Mouse (Mus musculus) forebrain, embryonic 13.5 days (tissue): ENCODE results near the gene Hoxd8. TPM values are rescaled to one million over a fixed set of nuclear protein-coding genes. Genes with fewer than 3 reads are reported as not detected.

Experiments used
- ATAC-seq: fragments of 200-750 bp; cut with Nextera tagmentation; 2 replicates; pipeline ENCODE4 v1.8.0; 2017
- H3K27ac ChIP-seq: fragments of 300-500 bp; sonication (generic); 2 replicates; pipeline ENCODE4 v1.5.1; 2015; ENCODE audit warnings: inconsistent platforms, mild to moderate bottlenecking, moderate library complexity
- H3K27me3 ChIP-seq: fragments of 300-500 bp; sonication (generic); 2 replicates; pipeline ENCODE4 v1.6.1; 2015; ENCODE audit warnings: mild to moderate bottlenecking, inconsistent platforms
- H3K36me3 ChIP-seq: fragments of 300-500 bp; sonication (generic); 2 replicates; pipeline ENCODE4 v1.6.1; 2015; ENCODE audit warnings: mild to moderate bottlenecking, inconsistent platforms; ENCODE audit not compliant: poor library complexity, severe bottlenecking
- H3K4me1 ChIP-seq: fragments of 300-500 bp; sonication (generic); 2 replicates; pipeline ENCODE4 v1.6.1; 2015; ENCODE audit warnings: inconsistent platforms
- H3K4me2 ChIP-seq: fragments of 300-500 bp; sonication (generic); 2 replicates; pipeline ENCODE4 v1.6.1; 2015; ENCODE audit warnings: inconsistent platforms, mild to moderate bottlenecking, moderate library complexity
- H3K4me3 ChIP-seq: fragments of 300-500 bp; sonication (generic); 2 replicates; pipeline ENCODE4 v1.5.1; 2015; ENCODE audit warnings: mild to moderate bottlenecking, inconsistent platforms
- H3K9ac ChIP-seq: fragments of 300-500 bp; sonication (generic); 2 replicates; pipeline ENCODE4 v1.6.1; 2015; ENCODE audit warnings: mild to moderate bottlenecking, inconsistent platforms
- H3K9me3 ChIP-seq: fragments of 300-500 bp; sonication (generic); replicated peaks from 2 replicates; pipeline ENCODE4 v1.6.1; 2016; ENCODE audit warnings: inconsistent platforms
- WGBS: fragments of 180-500 bp; shearing (Covaris S2); methylation state at CpG from one replicate; pipeline ENCODE4 v1.1.7; 2015; 5-methylcytosine and 5-hydroxymethylcytosine counted together
- polyA plus RNA-seq: library from polyadenylated mRNA; unstranded; fragments of >200 nt; fragmentation: Nextera tagmentation; extraction: Ambion mirVana; gene quantifications from 2 replicates; pipeline ENCODE4 v1.2.1, GENCODE M21; 2015

The Hoxd8 gene
- polyA plus RNA-seq, 1 experiment from 2014 or later, result not detected

DNA sequence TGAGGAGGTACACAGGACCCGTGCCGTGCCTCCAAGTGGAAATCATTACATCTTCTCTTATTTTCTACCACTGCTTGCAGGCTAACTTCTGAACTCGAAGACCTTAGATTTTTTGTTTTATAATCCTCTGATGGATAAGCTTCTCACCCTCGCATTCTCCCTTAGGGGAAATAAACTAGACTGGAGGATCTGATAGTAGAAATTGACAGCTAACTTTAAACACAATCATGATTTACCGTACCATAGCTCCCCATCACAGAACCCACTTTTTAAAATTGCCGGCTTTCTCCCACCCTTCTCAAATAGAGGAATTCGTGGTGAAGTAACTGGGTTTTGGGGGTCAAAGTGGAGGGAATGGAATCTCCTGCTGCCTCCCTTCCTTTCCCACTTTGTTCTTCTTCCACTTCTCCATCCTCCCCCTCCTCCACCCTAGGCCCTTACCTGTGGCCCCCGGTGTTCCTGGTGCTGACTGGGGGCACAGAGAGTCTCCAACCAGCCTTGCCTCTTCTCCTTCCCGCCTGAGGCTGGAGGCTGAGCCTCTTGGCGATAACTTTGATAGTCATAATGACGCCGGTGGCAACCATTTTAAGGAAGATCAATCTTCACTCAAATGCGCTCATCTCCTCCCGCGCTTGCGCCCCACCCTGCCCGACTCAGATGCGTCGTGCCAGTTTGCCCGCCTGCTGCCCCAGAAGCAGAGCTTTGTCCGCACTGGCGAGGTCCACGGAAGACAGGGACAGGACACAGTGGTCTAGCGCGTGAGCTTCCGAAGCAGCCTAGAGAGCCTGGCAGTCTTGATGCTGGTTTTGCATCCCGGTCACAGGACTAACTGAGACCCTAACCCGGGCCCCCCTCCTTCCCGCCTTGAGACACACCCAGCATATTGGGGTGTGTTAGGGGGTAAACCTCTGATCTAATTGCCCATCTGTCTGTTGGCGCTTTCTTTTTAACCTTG, 43.7 kb upstream of the Hoxd8 start:
- H3K4me1 ChIP-seq, result peaks cover 16% of the 10 kb centered on the region
- no peaks in the 10 kb centered on the region for H3K9me3 ChIP-seq
- no peaks in the 10 kb centered on the region for H3K36me3 ChIP-seq
- 3% methylated on average over 30 of the region's 30 CpGs for WGBS
- peaks cover 98% of the 10 kb centered on the region for H3K27me3 ChIP-seq
- no peak overlapping the region for H3K4me3 ChIP-seq
- no peak for ATAC-seq
- no peak overlapping the region for H3K9ac ChIP-seq
- H3K4me2 ChIP-seq, result no peak overlapping the region
- H3K27ac ChIP-seq, result no peak overlapping the region

DNA sequence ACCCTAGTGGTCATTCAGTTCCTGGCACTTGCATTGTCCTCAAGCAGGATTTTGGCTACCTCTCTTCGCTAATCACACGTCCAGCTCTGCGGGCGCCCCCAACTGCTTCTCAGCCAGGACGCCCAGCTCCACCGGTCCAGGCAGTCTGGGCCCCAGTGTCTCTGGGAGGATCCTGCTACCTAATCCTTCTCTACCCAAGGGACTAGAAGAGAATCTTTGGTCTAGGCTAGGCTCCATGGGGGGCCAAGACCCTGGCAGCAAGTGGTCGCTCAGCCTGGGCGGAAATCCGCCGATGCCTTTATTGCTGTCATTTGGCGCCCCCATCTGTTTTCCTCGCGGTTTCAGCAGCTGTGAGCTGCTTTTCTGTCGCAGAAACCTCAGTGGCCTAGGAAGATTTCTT, 42.7 kb upstream of the Hoxd8 start:
- peak overlapping the region; percentile 14; the same call in 1 of the 2 replicates for H3K4me3 ChIP-seq
- no peaks in the 10 kb centered on the region for H3K36me3 ChIP-seq

DNA sequence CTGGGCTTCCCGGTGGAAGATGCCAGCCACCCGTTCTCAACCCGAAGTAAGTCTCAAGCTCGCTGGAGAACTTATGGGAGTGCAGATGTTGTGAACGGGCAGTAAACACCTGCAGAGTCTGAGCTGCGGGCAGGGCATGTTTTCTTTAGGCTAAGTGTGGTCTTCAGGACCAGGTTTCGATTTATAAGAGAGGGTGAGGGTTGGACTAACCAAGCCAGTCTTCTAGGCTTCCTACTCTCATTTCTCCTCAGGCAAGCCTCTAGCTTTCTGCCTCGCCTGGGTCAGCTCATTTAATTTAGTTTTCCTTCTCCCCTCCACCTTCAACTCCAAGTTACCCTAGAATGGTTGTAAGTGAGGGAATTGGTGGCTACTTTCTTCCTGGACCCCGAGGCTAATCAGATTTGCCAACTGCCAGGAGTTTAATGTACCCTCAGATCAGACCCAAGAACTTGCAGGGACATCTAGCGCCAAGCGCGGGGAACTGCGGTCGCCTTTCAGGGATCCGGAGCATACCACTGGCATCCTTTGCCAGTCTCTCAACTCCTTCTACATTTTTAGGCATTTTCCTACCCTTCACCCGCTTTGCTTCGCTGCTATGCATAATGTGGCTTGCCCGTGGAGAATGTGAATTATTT, 41.0 kb upstream of the Hoxd8 start:
- H3K4me1 ChIP-seq, result peaks cover 11% of the 10 kb centered on the region
- H3K4me2 ChIP-seq, result no peak overlapping the region
- H3K27me3 ChIP-seq, result peaks cover 98% of the 10 kb centered on the region
- 6% methylated on average over 18 of the region's 18 CpGs for WGBS
- 0 out of 2 replicates have a peak, but pooled peaks have one; percentile 66 for ATAC-seq
- no peaks in the 10 kb centered on the region for H3K36me3 ChIP-seq
- no peak overlapping the region for H3K9ac ChIP-seq
- no peak overlapping the region for H3K27ac ChIP-seq
- no peaks in the 10 kb centered on the region for H3K9me3 ChIP-seq
- no peak overlapping the region for H3K4me3 ChIP-seq

More for the DNA sequence above, 42.7 kb upstream of the Hoxd8 start:
- Histone ChIP-seq H3K9ac (no peak overlapping the region), H3K27me3 (peaks cover 98% of the 10 kb centered on the region), H3K9me3 (no peaks in the 10 kb centered on the region), H3K4me2 (peak overlapping the region; percentile 36), H3K4me1 (peaks cover 12% of the 10 kb centered on the region), H3K27ac (no peak overlapping the region)
- ATAC-seq, result no peak; the same call in 1 of the 2 replicates
- WGBS, result under 1% methylated on average over 14 of the region's 14 CpGs

DNA sequence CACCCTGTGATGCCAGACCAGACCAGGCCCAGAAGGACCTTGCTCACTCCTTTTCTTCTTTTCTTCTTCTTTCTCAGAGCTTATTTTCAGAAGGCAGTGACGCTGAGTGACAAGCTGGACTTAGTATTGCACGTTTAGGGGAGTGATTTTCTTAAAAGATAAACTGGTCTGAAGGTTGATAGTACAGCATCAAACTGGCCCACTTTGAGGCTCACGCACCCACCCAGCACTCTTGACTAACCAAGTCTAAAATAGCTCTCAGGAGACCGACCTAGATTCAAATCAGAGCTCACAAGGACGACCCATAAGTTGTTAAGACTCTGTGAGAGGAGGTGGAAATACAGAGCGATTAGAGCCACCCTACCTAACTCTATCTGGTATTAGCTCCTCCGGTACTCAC, 38.0 kb upstream of the Hoxd8 start:
- no peak for ATAC-seq
- Histone ChIP-seq H3K27me3 (peaks cover 97% of the 10 kb centered on the region), H3K9me3 (no peaks in the 10 kb centered on the region), H3K9ac (no peak overlapping the region), H3K36me3 (no peaks in the 10 kb centered on the region), H3K27ac (no peak overlapping the region), H3K4me1 (peaks cover 12% of the 10 kb centered on the region), H3K4me2 (no peak overlapping the region), H3K4me3 (no peak overlapping the region)
- WGBS, result under 1% methylated on average over 7 of the region's 7 CpGs

DNA sequence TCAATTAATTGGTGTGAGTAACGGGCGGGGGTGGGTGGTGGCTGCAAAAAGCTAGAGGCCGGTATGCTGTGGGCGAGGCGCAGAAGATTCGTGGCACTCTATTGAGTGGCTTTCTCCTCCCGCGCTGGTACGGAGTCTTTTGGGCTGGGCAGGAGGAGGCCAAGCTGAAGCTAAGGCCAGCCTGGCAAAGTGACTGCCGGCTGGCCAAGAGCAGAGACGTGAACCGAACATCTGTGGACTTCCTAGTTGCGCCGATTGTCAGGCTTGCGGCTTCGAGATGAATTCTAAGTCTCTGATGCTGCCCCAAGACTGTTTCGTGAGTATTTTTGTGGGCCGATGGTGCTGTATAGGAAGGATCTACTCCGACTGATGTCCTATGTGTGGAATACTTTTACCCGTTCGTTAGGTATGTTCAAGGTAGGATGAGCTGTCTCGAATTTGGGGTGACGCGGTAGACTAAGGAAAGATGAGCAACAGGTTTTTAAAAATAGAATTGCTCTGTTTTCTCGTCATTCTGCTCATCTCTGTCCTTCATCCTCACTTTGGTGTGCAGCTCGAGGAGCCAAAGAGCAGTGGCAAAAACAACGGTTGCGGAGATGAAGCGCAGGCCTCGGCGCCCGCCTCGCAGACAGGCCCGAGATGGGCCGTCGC, 37.1 kb upstream of the Hoxd8 start:
- no peak overlapping the region for H3K4me2 ChIP-seq
- H3K4me1 ChIP-seq, result peaks cover 8% of the 10 kb centered on the region
- peaks cover 97% of the 10 kb centered on the region for H3K27me3 ChIP-seq
- peak overlapping the region; percentile 39 for H3K4me3 ChIP-seq
- no peak overlapping the region for H3K9ac ChIP-seq
- no peak for ATAC-seq
- no peaks in the 10 kb centered on the region for H3K9me3 ChIP-seq
- under 1% methylated on average over 35 of the region's 36 CpGs for WGBS
- no peaks in the 10 kb centered on the region for H3K36me3 ChIP-seq
- no peak overlapping the region for H3K27ac ChIP-seq

DNA sequence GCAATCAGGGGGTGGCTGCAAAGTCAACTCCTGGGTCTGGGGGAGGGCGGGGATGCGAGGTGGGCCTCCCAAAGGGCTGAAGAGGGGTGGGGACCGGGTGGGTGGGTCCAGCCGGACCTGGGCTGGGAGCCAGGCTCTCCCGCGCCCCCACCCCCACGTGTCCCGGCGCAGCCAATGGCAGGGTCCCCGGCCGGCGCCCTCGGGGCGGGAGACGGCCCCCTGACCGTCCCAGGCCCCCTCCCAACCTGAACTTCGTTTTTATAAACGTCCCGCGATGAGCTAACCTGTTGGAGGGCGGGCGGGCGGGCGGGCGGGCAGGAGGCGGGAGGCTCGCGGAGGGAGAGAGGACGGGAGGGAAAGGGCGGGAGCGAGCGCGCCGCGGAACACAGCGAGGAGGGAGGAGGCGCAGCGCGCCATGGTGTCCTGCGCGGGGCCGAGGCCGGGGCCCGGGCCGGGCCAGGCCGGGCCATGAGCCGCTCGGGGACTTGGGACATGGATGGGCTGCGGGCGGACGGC, 36.5 kb upstream of the Hoxd8 start, which contains the start of gene Hoxd13:
Gene Hoxd13 (plus strand): TSS at position 469 of the 516 bp plus-strand sequence.
- H3K36me3 ChIP-seq, result no peaks in the 10 kb centered on the region
- peaks cover 13% of the 10 kb centered on the region for H3K4me1 ChIP-seq
- peak; percentile 51; the same call in 1 of the 2 replicates for ATAC-seq
- peak within 1 kb of the TSS; percentile 62 for H3K4me2 ChIP-seq
- no peaks in the 10 kb centered on the region for H3K9me3 ChIP-seq
- peak within 1 kb of the TSS; percentile 39 for H3K4me3 ChIP-seq
- peaks cover 97% of the 10 kb centered on the region for H3K27me3 ChIP-seq
- under 1% methylated on average over 24 of the region's 51 CpGs for WGBS
- peak within 1 kb of the TSS; percentile 34; the same call in 1 of the 2 replicates for H3K9ac ChIP-seq
- H3K27ac ChIP-seq, result no peak within 1 kb of the TSS

DNA sequence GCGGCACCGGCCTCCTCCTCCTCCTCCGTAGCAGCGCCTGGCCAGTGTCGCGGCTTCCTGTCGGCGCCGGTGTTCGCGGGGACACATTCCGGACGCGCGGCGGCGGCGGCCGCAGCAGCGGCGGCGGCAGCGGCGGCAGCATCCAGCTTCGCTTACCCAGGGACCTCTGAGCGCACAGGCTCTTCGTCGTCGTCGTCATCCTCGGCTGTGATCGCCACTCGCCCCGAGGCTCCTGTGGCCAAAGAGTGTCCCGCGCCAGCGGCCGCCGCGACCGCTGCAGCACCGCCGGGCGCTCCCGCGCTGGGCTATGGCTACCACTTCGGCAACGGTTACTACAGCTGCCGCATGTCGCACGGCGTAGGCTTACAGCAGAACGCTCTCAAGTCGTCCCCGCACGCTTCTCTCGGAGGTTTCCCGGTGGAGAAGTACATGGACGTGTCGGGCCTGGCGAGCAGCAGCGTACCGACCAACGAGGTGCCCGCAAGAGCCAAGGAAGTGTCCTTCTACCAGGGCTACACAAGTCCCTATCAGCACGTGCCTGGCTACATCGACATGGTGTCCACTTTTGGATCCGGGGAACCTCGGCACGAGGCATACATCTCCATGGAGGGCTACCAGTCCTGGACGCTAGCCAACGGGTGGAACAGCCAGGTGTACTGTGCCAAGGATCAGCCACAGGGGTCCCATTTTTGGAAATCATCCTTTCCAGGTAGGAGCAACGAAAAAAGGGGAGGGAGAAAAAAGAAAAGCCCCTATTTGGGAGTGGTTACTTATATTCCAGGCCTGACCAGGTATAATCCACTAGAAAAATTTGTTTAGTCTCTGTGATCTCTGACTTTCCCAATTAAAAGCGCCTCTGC, 35.8 kb upstream of the Hoxd8 start:
- WGBS, result under 1% methylated on average over 70 of the region's 74 CpGs
- ATAC-seq, result 0 out of 2 replicates have a peak, but pooled peaks have one; percentile 48
- Histone ChIP-seq H3K27me3 (peaks cover 97% of the 10 kb centered on the region), H3K36me3 (no peaks in the 10 kb centered on the region), H3K9me3 (no peaks in the 10 kb centered on the region), H3K4me2 (peak overlapping the region; percentile 62), H3K9ac (peak overlapping the region; percentile 34; the same call in 1 of the 2 replicates), H3K4me3 (peak overlapping the region; percentile 39), H3K27ac (no peak overlapping the region), H3K4me1 (peaks cover 14% of the 10 kb centered on the region)

DNA sequence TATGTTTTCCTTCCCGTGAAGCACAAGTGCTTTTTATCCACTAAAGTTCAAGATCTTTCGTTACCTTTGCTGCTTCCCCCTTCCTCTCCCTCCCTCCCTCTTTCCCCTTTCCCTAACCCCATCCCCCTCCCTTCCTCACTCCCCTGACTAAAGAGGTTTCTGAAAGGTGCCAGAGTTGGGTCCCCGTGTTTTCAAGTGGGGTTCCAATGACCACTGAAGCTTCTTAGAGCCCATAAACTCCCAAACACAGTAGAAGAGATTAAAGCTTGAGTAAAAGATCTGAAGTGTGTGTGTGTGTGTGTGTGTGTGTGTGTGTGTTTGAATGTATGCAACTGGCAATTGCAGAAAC, 35.2 kb upstream of the Hoxd8 start:
- WGBS, result 4% methylated on average over 3 of the region's 3 CpGs
- no peaks in the 10 kb centered on the region for H3K9me3 ChIP-seq
- no peak for ATAC-seq

DNA sequence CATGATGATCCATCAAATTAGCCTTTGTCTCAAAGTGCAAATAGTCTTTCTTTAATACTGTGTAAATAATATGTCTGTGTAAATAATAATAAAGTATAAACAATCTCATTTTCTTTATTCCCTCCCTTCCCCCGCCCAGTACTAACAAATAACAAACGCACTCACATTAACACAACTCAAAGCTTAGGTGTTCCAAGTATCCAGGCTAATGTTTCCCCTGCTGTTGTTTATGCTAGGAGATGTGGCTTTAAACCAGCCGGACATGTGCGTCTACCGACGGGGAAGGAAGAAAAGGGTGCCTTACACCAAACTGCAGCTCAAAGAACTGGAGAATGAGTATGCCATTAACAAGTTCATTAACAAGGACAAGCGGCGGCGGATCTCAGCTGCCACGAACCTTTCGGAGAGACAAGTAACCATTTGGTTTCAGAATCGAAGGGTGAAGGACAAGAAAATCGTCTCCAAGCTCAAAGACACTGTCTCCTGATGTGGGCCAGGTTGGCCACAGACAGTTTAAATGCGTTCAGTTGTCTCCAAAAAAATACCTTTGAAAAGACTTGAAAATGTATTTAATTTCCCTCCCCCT, 34.7 kb upstream of the Hoxd8 start:
- H3K4me2 ChIP-seq, result no peak overlapping the region
- no peaks in the 10 kb centered on the region for H3K36me3 ChIP-seq
- H3K4me3 ChIP-seq, result no peak overlapping the region
- no peak for ATAC-seq
- no peaks in the 10 kb centered on the region for H3K9me3 ChIP-seq
- 1% methylated on average over 14 of the region's 14 CpGs for WGBS
- H3K27me3 ChIP-seq, result peaks cover 97% of the 10 kb centered on the region
- H3K4me1 ChIP-seq, result peaks cover 14% of the 10 kb centered on the region
- H3K9ac ChIP-seq, result no peak overlapping the region
- no peak overlapping the region for H3K27ac ChIP-seq

More for the DNA sequence above, 35.2 kb upstream of the Hoxd8 start:
- H3K27me3 ChIP-seq, result peaks cover 97% of the 10 kb centered on the region
- no peak overlapping the region for H3K4me3 ChIP-seq
- no peak overlapping the region for H3K4me2 ChIP-seq
- H3K9ac ChIP-seq, result no peak overlapping the region
- no peaks in the 10 kb centered on the region for H3K36me3 ChIP-seq
- no peak overlapping the region for H3K27ac ChIP-seq
- H3K4me1 ChIP-seq, result peaks cover 14% of the 10 kb centered on the region

DNA sequence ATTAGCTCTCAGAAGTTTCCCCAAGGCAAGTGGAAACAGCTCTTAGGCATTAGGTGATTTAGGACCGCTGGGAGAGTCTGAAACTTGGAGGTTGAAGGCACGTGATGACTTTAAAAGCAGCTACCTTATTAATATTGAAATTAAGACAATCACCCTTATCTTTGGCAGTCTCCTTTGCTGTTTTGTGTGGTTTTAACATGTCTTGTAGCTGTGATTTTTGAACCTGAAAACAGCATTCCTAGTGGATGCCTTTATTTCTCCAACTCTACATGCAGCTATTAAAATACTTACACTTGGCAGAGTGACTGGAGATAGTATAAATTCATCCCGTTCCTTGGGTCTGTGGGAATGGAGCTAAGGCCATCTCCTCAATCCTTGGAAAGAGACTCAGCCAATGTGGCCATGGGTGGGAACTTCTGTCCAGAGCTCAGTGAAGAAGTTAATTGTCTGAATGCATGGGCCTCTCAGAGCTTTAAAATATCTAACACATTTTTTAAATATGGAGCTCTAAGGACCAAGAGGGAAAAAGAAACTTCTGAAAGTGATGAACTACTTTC, 33.7 kb upstream of the Hoxd8 start:
- Histone ChIP-seq H3K27ac (no peak overlapping the region), H3K9me3 (no peaks in the 10 kb centered on the region), H3K36me3 (no peaks in the 10 kb centered on the region), H3K4me2 (no peak overlapping the region), H3K4me1 (peaks cover 14% of the 10 kb centered on the region), H3K9ac (no peak overlapping the region), H3K27me3 (peaks cover 98% of the 10 kb centered on the region), H3K4me3 (no peak overlapping the region)
- ATAC-seq, result no peak
- WGBS, result 1% methylated on average over 3 of the region's 3 CpGs
